Mouse (Mus musculus) kidney, adult 2 months (tissue): ENCODE results near the gene Pter.

Experiments
- CTCF ChIP-seq: fragments of 200-500 bp; conservative IDR thresholded peaks from 2 replicates; pipeline ENCODE4 v1.5.1; 2011; ENCODE audit warnings: low read depth, mild to moderate bottlenecking, control low read depth, low read length, moderate library complexity, mixed read lengths; ENCODE audit not compliant: insufficient read depth, insufficient read length
- POLR2A ChIP-seq: fragments of 200-500 bp; IDR thresholded peaks from one replicate; pipeline ENCODE4 v1.6.1; 2011; ENCODE audit warnings: low read depth, low read length, control low read depth

GRCm38 (mm10) chr2:13018382-13018781 is 94.5 kb downstream of the Pter start:
- TF ChIP-seq CTCF (no peak), POLR2A (no peak)
